Mouse (Mus musculus) midbrain, embryonic 13.5 days (tissue): ENCODE data around the gene Nt5dc1. TPM values are rescaled to one million over a fixed set of nuclear protein-coding genes. Genes with fewer than 3 reads are reported as not detected.
"Not testable (repeated sequence)": the region's sequence is repeated elsewhere in the genome, so short reads cannot be mapped to it uniquely, and the experiment has no call there.

Experiments used
- ATAC-seq: fragments of 200-750 bp; cut with Nextera tagmentation; 2 replicates; pipeline ENCODE4 v1.8.0; 2017; ENCODE audit warnings: mild to moderate bottlenecking, moderate TSS enrichment, moderate library complexity
- H3K27ac ChIP-seq: fragments of 300-500 bp; sonication (generic); 2 replicates; pipeline ENCODE4 v1.5.1; 2015; ENCODE audit warnings: inconsistent platforms, mild to moderate bottlenecking, moderate library complexity
- H3K27me3 ChIP-seq: fragments of 300-500 bp; sonication (generic); 2 replicates; pipeline ENCODE4 v1.6.1; 2015; ENCODE audit warnings: mild to moderate bottlenecking, inconsistent platforms
- H3K36me3 ChIP-seq: fragments of 300-500 bp; sonication (generic); 2 replicates; pipeline ENCODE4 v1.6.1; 2015; ENCODE audit warnings: mild to moderate bottlenecking, inconsistent platforms
- H3K4me1 ChIP-seq: fragments of 300-500 bp; sonication (generic); replicated peaks from 2 replicates; pipeline ENCODE4 v1.6.1; 2015; ENCODE audit warnings: inconsistent platforms
- H3K4me2 ChIP-seq: fragments of 300-500 bp; sonication (generic); replicated peaks from 2 replicates; pipeline ENCODE4 v1.6.1; 2015; ENCODE audit warnings: moderate library complexity, mild to moderate bottlenecking, inconsistent platforms
- H3K4me3 ChIP-seq: fragments of 300-500 bp; sonication (generic); replicated peaks from 2 replicates; pipeline ENCODE4 v1.5.1; 2015; ENCODE audit warnings: mild to moderate bottlenecking, inconsistent platforms
- H3K9ac ChIP-seq: fragments of 300-500 bp; sonication (generic); replicated peaks from 2 replicates; pipeline ENCODE4 v1.6.1; 2015; ENCODE audit warnings: mild to moderate bottlenecking, inconsistent platforms
- H3K9me3 ChIP-seq: fragments of 300-500 bp; sonication (generic); 2 replicates; pipeline ENCODE4 v1.6.1; 2016; ENCODE audit warnings: mild to moderate bottlenecking, inconsistent platforms
- WGBS: fragments of 180-500 bp; shearing (Covaris S2); methylation state at CpG from one replicate; pipeline ENCODE4 v1.1.7; 2015; 5-methylcytosine and 5-hydroxymethylcytosine counted together
- polyA plus RNA-seq: library from polyadenylated mRNA; unstranded; fragments of >200 nt; fragmentation: Nextera tagmentation; extraction: Ambion mirVana; gene quantifications from 2 replicates; pipeline ENCODE4 v1.2.1, GENCODE M21; 2015

Gene Nt5dc1
- 2.7 and 2.8 TPM in 2 replicates for polyA plus RNA-seq

DNA sequence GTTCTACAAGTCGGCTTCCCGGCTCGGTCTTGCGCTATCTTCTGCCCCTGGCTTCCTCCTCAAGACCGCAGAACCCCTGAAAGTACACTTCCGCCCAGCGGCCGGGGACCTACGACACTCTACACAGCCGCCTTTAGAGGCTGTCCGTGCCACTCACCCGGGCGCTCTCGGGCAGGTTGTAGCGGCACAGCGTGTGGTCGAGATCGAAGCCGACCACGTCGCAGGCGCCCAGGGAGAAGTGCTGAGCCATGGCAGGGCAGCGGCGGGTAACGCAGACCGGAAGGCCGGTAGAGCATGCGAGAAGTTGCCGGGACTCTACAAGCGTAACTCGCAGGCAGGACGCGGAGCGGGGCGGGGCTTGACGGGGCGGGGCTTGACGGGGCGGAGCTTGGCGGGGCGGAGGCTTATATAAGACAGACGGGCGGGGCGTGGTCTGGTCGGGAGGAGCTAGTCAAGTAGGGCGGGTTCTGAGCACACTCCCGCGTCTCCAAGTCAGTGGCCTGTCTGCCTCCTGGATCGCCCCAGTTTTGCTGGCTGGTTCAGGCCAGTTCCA lies at the start of gene Nt5dc1:
Nt5dc1 (minus strand) TSS at position 349 of the 553 bp plus-strand sequence.
- H3K4me2 ChIP-seq, result peak within 1 kb of the TSS; percentile 72
- peak within 1 kb of the TSS; percentile 56; the same call in 1 of the 2 replicates for H3K27ac ChIP-seq
- no peaks in the 10 kb centered on the region for H3K36me3 ChIP-seq
- peaks cover 8% of the 10 kb centered on the region; the same call in 1 of the 2 replicates for H3K4me1 ChIP-seq
- no peaks in the 10 kb centered on the region for H3K9me3 ChIP-seq
- ATAC-seq, result peak; percentile 98
- WGBS, result under 1% methylated on average over 49 of the region's 49 CpGs
- H3K4me3 ChIP-seq, result peak within 1 kb of the TSS; percentile 68
- H3K27me3 ChIP-seq, result no peaks in the 10 kb centered on the region
- H3K9ac ChIP-seq, result peak within 1 kb of the TSS; percentile 70

- Histone ChIP-seq H3K36me3 (no peaks in the 10 kb centered on the region), H3K9me3 (no peaks in the 10 kb centered on the region), H3K27ac (no peak overlapping the region), H3K4me1 (no peaks in the 10 kb centered on the region), H3K4me3 (no peak overlapping the region), H3K27me3 (no peaks in the 10 kb centered on the region), H3K4me2 (no peak overlapping the region), H3K9ac (no peak overlapping the region)
- WGBS, result 92% methylated on average over 4 of the region's 4 CpGs
- ATAC-seq, result no peak
Measured at GRCm38 (mm10) chr10:34464321-34464720, 46.0 kb upstream of the Nt5dc1 start.

- H3K36me3 ChIP-seq, result no peaks in the 10 kb centered on the region
- no peak overlapping the region for H3K4me2 ChIP-seq
- no peak overlapping the region for H3K27ac ChIP-seq
- no peak for ATAC-seq
- no peaks in the 10 kb centered on the region for H3K4me1 ChIP-seq
- H3K9ac ChIP-seq, result no peak overlapping the region
- no peak overlapping the region for H3K4me3 ChIP-seq
- WGBS, result 75% methylated on average over 4 of the region's 4 CpGs
- H3K27me3 ChIP-seq, result no peaks in the 10 kb centered on the region
- no peaks in the 10 kb centered on the region for H3K9me3 ChIP-seq
Measured at GRCm38 (mm10) chr10:34461451-34461850, 43.1 kb upstream of the Nt5dc1 start.

- Histone ChIP-seq H3K36me3 (no peaks in the 10 kb centered on the region), H3K27me3 (no peaks in the 10 kb centered on the region), H3K9me3 (no peaks in the 10 kb centered on the region), H3K4me1 (no peaks in the 10 kb centered on the region), H3K27ac (no peak overlapping the region), H3K9ac (no peak overlapping the region), H3K4me2 (no peak overlapping the region), H3K4me3 (no peak overlapping the region)
- WGBS, result 79% methylated on average over 1 of the region's 1 CpGs
- no peak for ATAC-seq
Measured at GRCm38 (mm10) chr10:34449469-34449868, 31.1 kb upstream of the Nt5dc1 start.

GRCm38 (mm10) chr10:34434191-34434590 lies 15.8 kb upstream of the Nt5dc1 start:
- not testable (repeated sequence) for H3K4me1 ChIP-seq, H3K4me2 ChIP-seq, H3K9ac ChIP-seq, H3K27ac ChIP-seq, H3K9me3 ChIP-seq, ATAC-seq, H3K27me3 ChIP-seq, H3K36me3 ChIP-seq, H3K4me3 ChIP-seq
- WGBS, result 98% methylated on average over 6 of the region's 14 CpGs

- Histone ChIP-seq H3K4me1 (no peaks in the 10 kb centered on the region), H3K9ac (no peak overlapping the region), H3K4me2 (no peak overlapping the region), H3K27ac (no peak overlapping the region), H3K4me3 (no peak overlapping the region), H3K9me3 (no peaks in the 10 kb centered on the region), H3K36me3 (no peaks in the 10 kb centered on the region), H3K27me3 (no peaks in the 10 kb centered on the region)
- no peak for ATAC-seq
Measured at GRCm38 (mm10) chr10:34431783-34432182, 13.4 kb upstream of the Nt5dc1 start.

DNA sequence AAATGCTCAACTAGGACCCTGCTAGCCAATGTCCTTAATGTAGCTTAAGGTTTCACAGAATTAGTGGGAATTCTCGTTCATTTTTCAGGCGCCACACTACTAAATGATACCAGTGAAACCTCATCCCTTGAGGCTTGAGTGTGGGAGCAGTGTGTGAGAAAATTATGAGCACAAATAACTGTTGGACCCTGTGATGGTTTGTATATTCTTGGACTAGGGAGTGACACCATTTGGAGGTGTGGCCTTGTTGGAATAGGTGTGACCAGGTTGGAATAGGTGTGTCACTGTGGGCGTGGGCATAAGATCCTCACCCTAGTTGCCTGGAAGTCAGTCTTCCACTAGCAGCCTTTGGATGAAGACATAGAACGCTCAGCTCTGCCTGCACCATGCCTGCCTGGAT lies 442 bp upstream of the Nt5dc1 start:
- not testable (repeated sequence) for H3K36me3 ChIP-seq, H3K9me3 ChIP-seq, H3K27ac ChIP-seq, ATAC-seq, H3K27me3 ChIP-seq, H3K4me1 ChIP-seq
- Histone ChIP-seq H3K9ac (peak overlapping the region; percentile 70), H3K4me3 (peak overlapping the region; percentile 68), H3K4me2 (peak overlapping the region; percentile 72)
- WGBS, result 79% methylated on average over 4 of the region's 4 CpGs

DNA sequence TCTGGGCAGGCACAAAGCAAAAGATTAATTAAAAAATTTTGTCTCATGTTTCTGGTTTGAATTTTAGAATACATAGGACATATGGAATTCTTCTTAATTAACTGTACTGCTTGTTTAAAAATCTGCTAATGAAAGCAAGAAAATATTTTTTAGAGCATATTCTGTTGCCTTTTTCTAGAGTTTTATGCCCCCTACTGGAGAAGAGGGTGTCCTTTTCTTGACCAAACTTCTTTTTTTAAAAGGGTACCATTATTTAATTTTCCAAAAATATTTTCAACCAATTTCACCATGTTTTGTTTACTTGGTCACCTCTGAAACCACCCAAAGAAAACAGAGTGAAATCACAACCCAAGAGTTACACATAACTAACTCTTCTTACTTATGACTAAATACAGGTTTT lies 19.1 kb downstream of the Nt5dc1 start:
- no peak overlapping the region for H3K4me3 ChIP-seq
- H3K4me2 ChIP-seq, result no peak overlapping the region
- H3K4me1 ChIP-seq, result no peaks in the 10 kb centered on the region
- H3K36me3 ChIP-seq, result peaks cover 3% of the 10 kb centered on the region; the same call in 1 of the 2 replicates
- ATAC-seq, result no peak
- no peaks in the 10 kb centered on the region for H3K9me3 ChIP-seq
- no peak overlapping the region for H3K9ac ChIP-seq
- H3K27ac ChIP-seq, result no peak overlapping the region
- H3K27me3 ChIP-seq, result no peaks in the 10 kb centered on the region

DNA sequence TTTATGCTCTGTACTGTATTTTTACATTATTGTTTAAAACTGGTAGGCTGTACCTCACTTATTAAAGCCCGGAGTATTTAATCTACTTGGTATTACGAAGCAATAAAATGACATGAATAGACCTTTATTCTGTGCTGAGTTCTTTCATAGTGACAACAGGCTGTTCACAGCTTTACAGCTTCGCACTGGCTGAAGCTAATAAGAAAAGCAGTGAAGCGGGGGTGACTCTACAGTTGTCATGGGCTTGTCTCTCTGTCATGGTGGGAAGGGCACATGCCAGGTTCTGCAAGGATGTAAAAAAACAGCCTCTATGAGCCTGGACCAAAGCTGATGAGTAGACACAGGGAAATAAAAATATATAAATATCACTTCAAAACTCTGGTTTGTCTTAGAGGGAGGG lies 21.4 kb downstream of the Nt5dc1 start:
- ATAC-seq, result 0 out of 2 replicates have a peak, but pooled peaks have one; percentile 28
- H3K9ac ChIP-seq, result no peak overlapping the region

DNA sequence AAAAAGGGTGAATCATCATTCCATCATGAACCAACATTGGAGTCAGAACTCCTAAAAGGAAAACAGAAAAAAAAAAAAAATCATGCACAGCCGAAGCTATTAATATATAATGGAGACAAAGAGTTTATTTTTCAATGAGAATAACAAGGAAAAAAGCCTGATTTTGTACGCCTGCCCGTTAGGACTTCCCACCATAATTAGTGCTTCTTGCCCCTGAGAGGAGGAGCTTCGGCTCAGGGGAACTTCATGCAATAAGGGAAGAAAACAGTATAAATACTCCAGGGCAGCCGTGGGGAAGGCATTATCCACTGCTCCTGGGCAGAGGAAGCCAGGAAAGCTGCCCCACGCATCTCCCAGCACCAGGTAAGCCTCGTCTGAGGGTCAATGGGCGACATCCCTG lies 28.7 kb downstream of the Nt5dc1 start, which contains the start of gene Col10a1:
Col10a1 (plus strand) TSS at position 301 of the 400 bp plus-strand sequence.
- H3K9me3 ChIP-seq, result no peaks in the 10 kb centered on the region
- no peak for ATAC-seq
- WGBS, result 70% methylated on average over 8 of the region's 8 CpGs

More for the DNA sequence above, 21.4 kb downstream of the Nt5dc1 start:
- no peaks in the 10 kb centered on the region for H3K4me1 ChIP-seq
- no peaks in the 10 kb centered on the region for H3K9me3 ChIP-seq
- no peak overlapping the region for H3K4me2 ChIP-seq
- H3K36me3 ChIP-seq, result no peaks in the 10 kb centered on the region
- no peaks in the 10 kb centered on the region for H3K27me3 ChIP-seq
- H3K27ac ChIP-seq, result no peak overlapping the region
- WGBS, result 50% methylated on average over 4 of the region's 4 CpGs
- no peak overlapping the region for H3K4me3 ChIP-seq

GRCm38 (mm10) chr10:34385636-34386035 lies 32.7 kb downstream of the Nt5dc1 start:
- H3K4me1 ChIP-seq, result 0 out of 2 replicates have a peak, but pooled peaks cover 2% of the 10 kb centered on the region
- no peak overlapping the region for H3K27ac ChIP-seq
- H3K36me3 ChIP-seq, result no peaks in the 10 kb centered on the region
- H3K9ac ChIP-seq, result no peak overlapping the region
- WGBS, result 88% methylated on average over 5 of the region's 5 CpGs
- H3K4me2 ChIP-seq, result no peak overlapping the region
- H3K4me3 ChIP-seq, result no peak overlapping the region
- no peaks in the 10 kb centered on the region for H3K9me3 ChIP-seq
- ATAC-seq, result no peak
- H3K27me3 ChIP-seq, result no peaks in the 10 kb centered on the region

More for the DNA sequence above, 28.7 kb downstream of the Nt5dc1 start, which contains the start of gene Col10a1:
- Histone ChIP-seq H3K27ac (no peak within 1 kb of the TSS), H3K27me3 (no peaks in the 10 kb centered on the region), H3K9ac (no peak within 1 kb of the TSS), H3K4me3 (no peak within 1 kb of the TSS), H3K4me2 (no peak within 1 kb of the TSS), H3K4me1 (0 out of 2 replicates have a peak, but pooled peaks cover 2% of the 10 kb centered on the region), H3K36me3 (no peaks in the 10 kb centered on the region)

DNA sequence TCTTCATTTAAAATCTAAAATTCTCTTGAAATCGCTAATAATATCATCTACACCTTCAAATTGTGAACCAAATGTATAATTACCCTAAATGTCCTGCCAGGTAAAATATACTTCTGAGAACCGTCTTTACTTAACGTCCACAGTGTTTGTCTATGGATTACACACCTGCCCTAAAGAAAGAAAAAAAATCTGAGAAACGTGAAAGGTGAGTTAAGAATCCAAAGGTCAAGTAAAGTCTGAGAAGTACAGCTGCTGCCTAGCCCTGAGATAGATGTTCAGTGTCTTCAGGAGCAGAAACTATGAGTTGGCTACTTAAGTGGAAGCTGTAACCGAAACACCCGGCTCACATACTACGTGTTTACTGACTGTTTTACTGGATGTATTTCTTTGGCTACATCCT lies 45.0 kb downstream of the Nt5dc1 start:
- no peaks in the 10 kb centered on the region for H3K9me3 ChIP-seq
- no peaks in the 10 kb centered on the region for H3K4me1 ChIP-seq
- no peak overlapping the region for H3K4me3 ChIP-seq
- H3K9ac ChIP-seq, result no peak overlapping the region
- ATAC-seq, result no peak
- H3K4me2 ChIP-seq, result no peak overlapping the region
- no peaks in the 10 kb centered on the region for H3K27me3 ChIP-seq
- no peak overlapping the region for H3K27ac ChIP-seq
- 93% methylated on average over 7 of the region's 7 CpGs for WGBS
- H3K36me3 ChIP-seq, result no peaks in the 10 kb centered on the region

DNA sequence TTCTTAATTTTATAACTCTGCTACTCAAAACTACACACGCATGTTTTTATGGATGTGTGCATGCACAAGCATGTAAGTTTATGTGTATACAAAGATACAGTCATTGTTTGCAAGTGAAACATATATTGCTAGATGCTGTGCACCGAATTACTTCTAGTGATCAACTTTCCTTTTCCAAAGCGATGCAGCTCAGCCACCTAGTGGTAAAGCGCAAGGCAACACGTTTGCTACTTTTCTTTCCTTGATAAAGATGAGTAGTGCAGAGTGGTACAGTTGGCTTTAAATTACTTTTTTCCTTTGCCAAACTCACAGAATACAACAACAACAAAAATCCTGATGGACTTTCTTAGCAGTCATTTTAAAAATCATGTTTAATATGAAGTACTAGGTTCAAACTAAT lies 50.2 kb downstream of the Nt5dc1 start:
- no peak for ATAC-seq
- WGBS, result 70% methylated on average over 5 of the region's 5 CpGs
- no peak overlapping the region for H3K4me2 ChIP-seq
- no peak overlapping the region for H3K9ac ChIP-seq
- no peaks in the 10 kb centered on the region for H3K4me1 ChIP-seq
- no peaks in the 10 kb centered on the region for H3K27me3 ChIP-seq
- H3K4me3 ChIP-seq, result no peak overlapping the region
- no peaks in the 10 kb centered on the region for H3K9me3 ChIP-seq
- H3K36me3 ChIP-seq, result no peaks in the 10 kb centered on the region
- no peak overlapping the region for H3K27ac ChIP-seq
